Mouse (Mus musculus) forebrain, embryonic 15.5 days (tissue): ENCODE data around the gene Cyp2b10. TPM values are rescaled to one million over a fixed set of nuclear protein-coding genes. Genes with fewer than 3 reads are reported as not detected.

Experiments used
- ATAC-seq: fragments of 200-750 bp; cut with Nextera tagmentation; replicated peaks from 2 replicates; pipeline ENCODE4 v1.8.0; 2017; ENCODE audit warnings: mild to moderate bottlenecking, moderate TSS enrichment, moderate library complexity
- H3K27ac ChIP-seq: fragments of 300-500 bp; sonication (generic); replicated peaks from 2 replicates; pipeline ENCODE4 v1.5.1; 2015; ENCODE audit warnings: mild to moderate bottlenecking, inconsistent platforms
- H3K27me3 ChIP-seq: fragments of 300-500 bp; sonication (generic); 2 replicates; pipeline ENCODE4 v1.6.1; 2015; ENCODE audit warnings: inconsistent platforms
- H3K36me3 ChIP-seq: fragments of 300-500 bp; sonication (generic); 2 replicates; pipeline ENCODE4 v1.6.1; 2015; ENCODE audit warnings: mild to moderate bottlenecking, inconsistent platforms
- H3K4me1 ChIP-seq: fragments of 300-500 bp; sonication (generic); 2 replicates; pipeline ENCODE4 v1.6.1; 2015; ENCODE audit warnings: inconsistent platforms
- H3K4me2 ChIP-seq: fragments of 300-500 bp; sonication (generic); replicated peaks from 2 replicates; pipeline ENCODE4 v1.6.1; 2015; ENCODE audit warnings: mild to moderate bottlenecking, inconsistent platforms
- H3K4me3 ChIP-seq: fragments of 300-500 bp; sonication (generic); 2 replicates; pipeline ENCODE4 v1.5.1; 2015; ENCODE audit warnings: mild to moderate bottlenecking, inconsistent platforms
- H3K9ac ChIP-seq: fragments of 300-500 bp; sonication (generic); replicated peaks from 2 replicates; pipeline ENCODE4 v1.6.1; 2015; ENCODE audit warnings: mild to moderate bottlenecking, inconsistent platforms
- H3K9me3 ChIP-seq: fragments of 300-500 bp; sonication (generic); 2 replicates; pipeline ENCODE4 v1.6.1; 2016; ENCODE audit warnings: inconsistent platforms
- WGBS: fragments of 180-500 bp; shearing (Covaris S2); methylation state at CpG from one replicate; pipeline ENCODE4 v1.1.7; 2015; ENCODE audit warnings: mixed read lengths; 5-methylcytosine and 5-hydroxymethylcytosine counted together
- polyA plus RNA-seq: library from polyadenylated mRNA; unstranded; fragments of >200 nt; fragmentation: Nextera tagmentation; extraction: Ambion mirVana; gene quantifications from 2 replicates; pipeline ENCODE4 v1.2.1, GENCODE M21; 2015

The Cyp2b10 gene
- polyA plus RNA-seq, 1 experiment from 2014 or later = not detected

DNA sequence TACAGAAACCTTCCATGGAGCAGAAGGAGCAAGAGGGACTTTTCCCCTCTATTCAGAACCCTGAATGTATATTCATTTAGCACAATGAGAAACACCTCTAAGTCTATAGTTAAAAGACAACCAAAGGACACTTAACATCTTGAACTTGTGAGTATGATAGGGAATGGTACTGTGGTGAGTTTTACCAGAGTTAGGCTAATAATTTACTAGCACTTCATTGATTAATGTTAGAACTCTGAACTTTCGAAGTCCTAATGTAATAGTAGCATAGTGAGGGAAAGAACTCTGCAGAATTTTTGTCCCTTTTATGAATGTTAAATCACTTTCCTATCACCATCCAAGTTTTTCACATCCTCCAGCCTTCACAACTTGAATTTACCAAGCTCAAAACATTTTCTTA lies 22.0 kb downstream of the Cyp2b10 start:
- Histone ChIP-seq H3K9ac (no peak overlapping the region), H3K9me3 (peaks cover 4% of the 10 kb centered on the region; the same call in 1 of the 2 replicates), H3K4me1 (no peaks in the 10 kb centered on the region), H3K36me3 (no peaks in the 10 kb centered on the region), H3K4me2 (no peak overlapping the region), H3K27me3 (no peaks in the 10 kb centered on the region), H3K4me3 (no peak overlapping the region), H3K27ac (no peak overlapping the region)
- 92% methylated on average over 1 of the region's 1 CpGs for WGBS
- ATAC-seq = no peak

DNA sequence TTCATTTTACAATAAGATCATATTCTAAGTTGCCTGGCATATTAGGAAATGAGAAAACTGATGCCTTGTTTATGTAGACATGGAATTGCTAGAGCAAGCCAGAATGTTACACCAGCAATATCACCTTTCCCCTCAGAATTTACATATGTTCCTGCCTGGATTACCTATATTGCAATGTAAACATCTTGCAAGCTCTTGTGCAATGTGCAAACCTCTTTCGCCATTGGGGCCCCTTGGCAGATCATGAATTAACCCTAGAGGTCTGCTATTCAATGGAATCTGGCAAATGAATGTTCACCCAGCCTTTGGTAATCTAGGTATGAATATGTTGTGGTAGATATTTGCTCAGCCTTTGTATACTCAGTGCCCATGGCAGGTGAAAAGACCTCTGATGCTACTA lies 47.9 kb downstream of the Cyp2b10 start:
- no peaks in the 10 kb centered on the region for H3K4me1 ChIP-seq
- H3K27me3 ChIP-seq = no peaks in the 10 kb centered on the region
- H3K9me3 ChIP-seq = 0 out of 2 replicates have a peak, but pooled peaks cover 5% of the 10 kb centered on the region
- no peaks in the 10 kb centered on the region for H3K36me3 ChIP-seq
- H3K4me2 ChIP-seq = no peak overlapping the region
- no peak overlapping the region for H3K27ac ChIP-seq
- no peak overlapping the region for H3K4me3 ChIP-seq
- no peak overlapping the region for H3K9ac ChIP-seq
- 83% methylated on average over 1 of the region's 1 CpGs for WGBS
- ATAC-seq = no peak

Other genes with a start within 250 kb of the Cyp2b10 start
- 57.8 and 62.1 TPM in 2 replicates for gene Bckdha, start 238.6 kb upstream of the Cyp2b10 start, polyA plus RNA-seq
- 50.5 and 51.8 TPM in 2 replicates for gene Exosc5, start 238.5 kb upstream of the Cyp2b10 start, polyA plus RNA-seq
- gene Tmem91, start 222.5 kb upstream of the Cyp2b10 start, polyA plus RNA-seq = 14.4 and 17.0 TPM in 2 replicates
- 39.2 and 39.4 TPM in 2 replicates for gene B9d2, start 216.8 kb upstream of the Cyp2b10 start, polyA plus RNA-seq
- 0.62 and 0.74 TPM in 2 replicates for gene Tgfb1, start 210.6 kb upstream of the Cyp2b10 start, polyA plus RNA-seq
- 29.3 and 32.4 TPM in 2 replicates for gene Ccdc97, start 178.5 kb upstream of the Cyp2b10 start, polyA plus RNA-seq
- gene Hnrnpul1, start 142.9 kb upstream of the Cyp2b10 start, polyA plus RNA-seq = 51.8 and 53.5 TPM in 2 replicates
- gene Axl, start 108.9 kb upstream of the Cyp2b10 start, polyA plus RNA-seq = 16.5 and 17.7 TPM in 2 replicates
- gene Cyp2s1, start 80.7 kb upstream of the Cyp2b10 start, polyA plus RNA-seq = 0.61 and 1.1 TPM in 2 replicates
- gene Cyp2b13, start 163.9 kb downstream of the Cyp2b10 start, polyA plus RNA-seq = not detected in 2 replicates